Mouse (Mus musculus): ENCODE measurements around the gene Rheb.
"Not testable (repeated sequence)": the region's sequence is repeated elsewhere in the genome, so short reads cannot be mapped to it uniquely, and the experiment has no call there.

The Rheb gene

DNA sequence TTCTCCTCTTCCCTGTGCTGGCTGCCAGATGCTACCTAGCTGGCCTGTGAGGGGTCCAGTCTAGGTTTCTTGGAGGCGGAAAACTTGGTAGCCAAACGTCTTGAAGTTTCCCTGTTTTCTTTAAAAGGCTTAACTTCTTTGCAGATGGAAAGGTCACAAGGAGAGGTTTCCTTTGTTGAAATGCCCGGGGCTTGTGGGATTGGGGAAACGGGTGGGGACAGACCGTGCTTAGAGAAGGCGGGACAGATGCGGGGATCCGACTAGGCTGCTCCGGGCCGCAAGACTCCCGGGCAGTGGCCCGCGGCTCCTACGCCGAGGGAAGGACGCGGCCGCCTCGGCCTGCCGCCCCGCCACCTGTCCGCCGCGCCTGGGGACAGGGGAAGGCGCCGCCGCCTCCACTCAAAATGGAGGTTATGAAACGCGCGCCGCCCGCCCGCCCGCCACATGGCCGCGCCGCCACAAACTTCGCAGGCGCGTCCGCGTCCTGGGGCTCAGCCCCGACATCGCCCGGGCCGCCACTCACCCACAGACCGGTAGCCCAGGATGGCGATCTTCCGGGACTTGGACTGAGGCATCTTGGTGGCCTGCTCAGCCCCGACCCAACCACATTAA lies 656 bp downstream of the Rheb start:
- DNase-seq: no peak

DNA sequence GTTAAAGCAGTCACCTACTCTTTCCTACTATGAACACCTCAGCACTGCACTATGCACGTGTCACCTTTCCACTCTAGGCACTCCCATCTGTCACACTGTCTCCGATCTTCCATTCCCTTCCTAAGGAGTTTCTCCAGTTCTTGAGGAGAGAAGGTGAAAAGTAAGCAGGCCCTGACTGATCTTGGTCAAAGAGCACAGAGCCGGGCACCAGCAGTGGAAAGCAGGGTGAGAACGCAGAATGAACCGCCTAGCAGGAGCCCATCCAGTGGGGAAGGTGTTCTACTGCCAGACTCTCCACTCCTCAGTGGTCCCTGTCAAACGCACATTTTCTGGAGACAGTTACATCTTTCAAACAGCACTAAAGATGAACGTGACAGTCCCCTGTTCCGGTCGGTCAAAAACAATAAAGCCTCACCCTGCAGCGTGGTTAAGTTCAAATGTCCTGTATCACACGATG lies 1.4 kb downstream of the Rheb start:
- no peak for DNase-seq

DNA sequence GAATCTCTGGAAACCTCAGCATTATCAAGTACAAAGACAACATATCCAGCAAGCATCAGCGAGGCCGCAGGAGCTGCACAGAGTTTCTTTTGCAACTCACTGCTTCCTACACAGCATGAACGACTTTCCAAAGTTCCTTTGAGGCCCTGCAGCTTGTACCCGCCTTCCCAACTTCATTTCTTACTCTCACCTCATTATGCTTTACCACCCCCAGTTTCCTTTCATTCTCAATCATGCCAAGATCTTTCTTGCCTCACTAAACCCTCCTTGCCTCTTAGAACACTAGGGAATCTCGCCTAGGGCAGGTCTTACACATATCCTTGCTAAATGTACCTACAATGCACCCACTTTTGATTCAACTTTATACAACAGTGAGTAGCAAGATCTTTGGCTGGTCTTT lies 7.9 kb downstream of the Rheb start:
- no peak for DNase-seq

DNA sequence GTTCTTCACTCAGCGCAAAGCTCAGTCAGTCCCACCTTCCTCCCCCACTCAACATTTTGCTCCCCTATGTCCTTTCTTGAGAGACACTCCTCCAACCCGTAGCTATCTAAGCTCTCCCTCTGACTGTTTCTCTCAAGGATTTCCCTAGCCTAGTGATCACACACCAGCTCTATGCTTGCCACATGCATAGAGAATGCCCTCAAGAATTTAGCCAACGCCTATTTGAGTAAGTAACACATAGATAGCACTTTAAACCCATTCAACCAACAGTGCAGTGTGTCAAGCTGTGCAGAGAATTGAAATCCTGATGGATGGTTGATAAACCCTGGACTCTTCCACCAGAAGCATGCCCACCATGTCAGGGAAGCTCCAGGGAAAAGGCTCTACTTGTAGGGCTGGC lies 10.5 kb downstream of the Rheb start:
- DNase-seq: no peak

DNA sequence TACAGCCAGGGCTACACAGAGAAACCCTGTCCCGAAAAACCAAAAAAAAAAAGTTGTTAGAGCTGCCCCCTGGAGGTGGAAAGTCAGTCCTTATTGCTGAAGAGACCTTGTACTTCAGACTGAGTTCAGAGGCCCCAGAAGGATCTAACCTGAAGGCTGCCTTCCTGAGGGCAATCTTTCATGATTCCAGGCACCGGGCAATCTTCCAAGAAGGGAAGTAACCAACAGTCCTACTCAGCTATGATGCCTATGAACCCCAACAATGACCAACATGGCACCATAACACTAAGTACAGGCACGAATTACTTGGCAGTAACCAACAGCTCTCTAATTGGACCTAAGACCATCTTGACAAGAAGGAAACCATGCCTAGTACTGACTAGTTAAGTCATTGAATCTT lies 14.0 kb downstream of the Rheb start:
- no peak for DNase-seq

DNA sequence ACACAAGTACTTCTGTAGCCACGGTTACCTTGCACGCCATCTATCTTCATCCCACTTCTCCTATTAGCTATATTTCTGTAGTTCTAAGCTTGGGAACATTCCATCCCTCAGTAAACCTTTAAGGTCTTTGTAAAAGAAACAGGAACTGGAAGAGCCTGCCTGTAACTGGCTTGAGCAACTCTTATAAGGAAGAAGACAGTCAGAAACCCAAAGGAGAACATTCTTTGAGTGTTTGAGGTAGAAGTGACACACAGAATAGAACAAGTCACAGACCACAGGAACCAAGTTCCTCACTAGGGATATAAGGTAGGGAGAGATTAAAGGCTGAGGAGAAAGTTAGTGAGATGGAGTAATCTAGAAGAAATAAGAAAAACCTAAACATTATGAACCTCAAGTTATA lies 15.3 kb downstream of the Rheb start:
- DNase-seq: no peak

DNA sequence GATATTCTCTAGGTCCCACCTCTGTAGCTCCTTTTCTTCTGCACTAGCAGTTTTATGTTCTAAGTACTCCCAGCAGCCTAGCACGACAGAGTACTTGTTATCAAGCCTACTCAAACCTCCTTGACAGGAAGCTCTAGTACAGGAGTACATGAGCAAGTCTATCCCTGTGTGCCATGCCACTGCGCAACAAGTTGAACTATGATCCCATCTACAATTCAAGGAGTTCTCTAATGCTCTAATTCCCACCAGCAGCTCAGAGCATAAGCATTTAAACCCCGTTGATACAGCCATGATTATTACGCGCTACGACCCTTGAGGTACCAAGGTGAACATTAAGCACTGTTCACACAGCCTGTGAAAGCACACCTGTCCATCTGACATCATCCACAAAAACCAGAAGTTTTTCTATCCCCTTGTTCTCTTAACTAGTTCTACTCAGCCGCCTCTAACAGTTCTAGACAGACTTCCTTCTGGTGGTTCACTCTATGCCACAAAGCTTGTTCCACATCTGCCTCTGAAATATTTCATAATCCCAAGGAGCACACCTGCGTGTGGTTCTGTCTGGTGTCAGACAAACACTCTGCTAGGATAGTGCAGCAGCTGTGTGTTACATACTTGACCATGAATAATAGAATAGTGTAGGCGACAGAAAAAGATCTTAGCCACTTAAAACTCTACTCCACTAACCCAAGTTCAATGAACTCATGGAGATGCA lies 16.2 kb downstream of the Rheb start:
- DNase-seq: no peak

DNA sequence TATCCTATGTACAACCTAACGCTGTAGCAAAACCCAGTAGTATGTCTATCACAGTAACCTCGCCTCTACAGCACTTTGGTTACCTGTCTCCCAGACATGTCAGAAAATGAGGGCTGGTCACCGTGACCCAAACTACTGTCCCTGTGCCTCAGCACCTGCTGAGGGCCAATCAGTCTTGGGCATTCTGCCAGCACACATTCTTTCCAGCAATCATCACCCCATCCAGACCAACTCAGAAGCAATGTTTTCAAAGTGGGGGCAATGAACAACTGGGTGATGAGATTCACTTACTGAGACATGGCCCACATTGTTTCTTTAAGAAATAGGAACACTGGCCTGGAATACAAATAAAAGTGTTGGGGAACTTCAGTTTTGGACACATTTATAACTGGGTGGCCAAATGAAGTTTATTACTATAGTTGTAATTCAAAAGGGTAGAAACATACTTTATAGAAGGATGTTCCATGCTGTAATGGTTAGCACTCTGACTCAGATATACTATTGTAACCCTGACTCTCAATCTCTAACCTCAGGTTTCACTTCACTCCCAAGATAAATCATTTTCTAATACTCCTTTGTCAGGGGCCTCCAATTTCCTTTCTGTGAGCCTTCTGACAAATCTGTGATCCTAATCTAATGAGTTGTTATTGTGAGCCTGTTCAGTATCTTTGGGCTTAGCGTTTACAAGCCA lies 16.9 kb downstream of the Rheb start:
- no peak for DNase-seq

DNA sequence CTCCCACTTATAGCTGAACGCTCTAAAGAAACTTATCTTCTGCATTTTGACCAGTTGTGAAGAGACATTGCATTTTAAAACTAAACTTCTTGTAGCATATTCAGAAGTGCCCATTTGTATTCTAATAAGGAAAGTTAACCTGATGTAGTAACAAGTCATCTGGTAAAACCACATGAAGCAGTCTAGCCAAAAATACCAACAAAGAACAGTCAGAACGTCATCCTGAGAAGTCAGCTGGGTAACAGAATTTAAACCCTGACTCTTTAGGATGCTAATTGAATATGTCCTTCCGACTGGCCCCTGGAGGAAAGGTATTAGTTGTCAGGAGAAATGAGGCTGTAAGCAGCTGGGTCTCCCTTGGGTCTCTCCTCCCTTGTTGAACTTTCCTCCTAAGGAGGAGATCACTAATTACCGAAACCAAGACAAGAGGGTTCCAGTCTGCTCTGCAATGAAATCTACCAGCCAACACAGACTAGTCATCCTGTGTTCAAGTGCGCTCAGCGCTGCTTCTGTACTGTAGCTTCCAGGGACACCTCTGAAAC lies 18.5 kb downstream of the Rheb start:
- DNase-seq: no peak

DNA sequence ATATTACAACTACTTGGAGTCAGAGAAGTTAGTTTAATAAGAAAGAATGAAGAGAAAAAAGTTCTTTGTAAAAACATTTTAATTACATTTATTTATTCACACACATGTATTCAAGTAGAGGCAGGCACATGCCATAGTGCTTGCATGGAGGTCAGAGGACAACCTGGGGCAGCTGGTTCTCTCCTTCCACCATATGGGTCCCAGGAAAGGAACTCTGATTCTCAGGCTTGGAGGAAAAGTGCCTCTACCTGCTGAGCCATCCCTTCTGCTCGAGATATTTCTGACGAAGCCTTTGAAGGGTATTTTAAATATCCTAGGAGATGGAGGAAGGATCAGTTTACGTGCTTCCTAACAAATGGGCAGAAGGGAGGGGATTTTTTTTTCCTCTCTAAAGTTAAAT lies 19.6 kb downstream of the Rheb start:
- no peak for DNase-seq

DNA sequence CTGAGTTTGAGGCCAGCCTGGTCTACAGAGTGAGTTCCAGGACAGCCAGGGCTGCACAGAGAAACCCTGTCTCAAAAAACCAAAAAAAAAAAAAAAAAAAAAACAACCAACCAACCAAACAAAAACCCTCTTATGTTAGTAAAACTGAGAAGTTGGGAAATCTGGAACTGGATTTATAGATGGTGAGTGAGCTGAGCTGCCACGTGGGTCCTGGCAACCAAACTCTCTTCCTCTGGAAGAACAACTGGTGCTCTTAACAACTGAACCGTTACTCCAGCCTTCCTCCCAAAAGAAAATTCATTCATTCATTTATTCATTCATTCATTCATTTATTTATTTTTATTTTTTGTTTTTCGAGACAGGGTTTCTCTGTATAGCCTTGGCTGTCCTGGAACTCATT lies 20.2 kb downstream of the Rheb start:
- DNase-seq: not testable (repeated sequence)

DNA sequence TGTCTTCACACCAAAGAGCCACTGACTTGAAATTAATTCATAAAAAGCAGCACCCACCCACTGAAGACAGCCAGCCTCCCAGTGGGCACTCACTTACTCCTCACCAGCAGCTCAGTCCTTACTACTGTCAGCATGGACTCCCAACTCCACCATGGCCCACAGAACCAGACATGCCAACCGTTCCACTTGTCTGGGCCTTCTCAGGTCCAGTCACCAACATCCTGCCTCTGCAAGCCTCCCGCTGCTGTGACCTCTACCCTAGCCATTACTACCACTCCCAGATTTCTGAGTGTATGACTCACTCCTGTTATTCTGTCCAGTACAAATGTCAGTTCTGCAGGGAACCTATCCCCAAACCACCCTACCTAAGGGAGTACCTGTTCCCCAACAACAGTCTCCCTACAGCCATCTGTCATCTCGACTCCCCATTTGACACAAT lies 21.0 kb downstream of the Rheb start:
- DNase-seq: no peak

DNA sequence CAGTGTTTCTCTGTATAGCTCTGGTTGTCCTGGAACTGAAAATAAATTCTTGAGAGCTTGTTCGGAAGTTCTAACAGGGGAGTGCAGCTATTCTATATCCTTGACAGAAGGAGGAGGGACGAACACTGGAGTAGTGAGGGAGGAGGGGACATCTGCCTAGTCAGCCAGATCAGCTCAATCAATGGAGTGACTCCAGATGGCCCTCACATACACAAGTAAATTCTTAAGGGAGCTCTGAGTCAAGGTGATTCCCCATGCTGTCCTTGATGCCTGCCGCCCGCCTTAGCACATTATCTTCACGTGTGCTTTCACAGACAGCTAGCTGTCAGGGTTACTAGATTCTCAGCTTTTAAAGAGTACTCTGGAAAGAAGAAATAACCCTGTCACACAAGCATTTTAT lies 21.8 kb downstream of the Rheb start:
- no peak for DNase-seq

DNA sequence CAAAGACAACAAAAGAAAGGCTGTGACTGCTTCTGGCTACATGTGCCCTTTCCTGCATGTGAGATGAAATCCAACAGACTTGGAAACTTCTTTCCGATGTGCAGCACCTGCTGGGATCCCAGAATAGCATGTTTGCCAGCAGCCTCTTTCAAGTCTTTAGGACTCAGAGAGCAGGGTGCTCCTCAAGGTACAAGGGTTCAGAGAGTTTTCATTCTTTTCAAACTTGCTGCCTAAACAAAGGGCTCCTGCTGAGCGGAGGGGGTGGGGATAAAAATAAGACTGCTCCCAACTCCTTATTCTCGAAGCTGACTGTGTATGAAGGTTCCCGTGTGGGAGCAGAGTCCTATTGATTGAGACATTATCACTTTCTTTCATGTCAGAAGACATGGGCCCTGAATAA lies 25.2 kb downstream of the Rheb start:
- no peak for DNase-seq

DNA sequence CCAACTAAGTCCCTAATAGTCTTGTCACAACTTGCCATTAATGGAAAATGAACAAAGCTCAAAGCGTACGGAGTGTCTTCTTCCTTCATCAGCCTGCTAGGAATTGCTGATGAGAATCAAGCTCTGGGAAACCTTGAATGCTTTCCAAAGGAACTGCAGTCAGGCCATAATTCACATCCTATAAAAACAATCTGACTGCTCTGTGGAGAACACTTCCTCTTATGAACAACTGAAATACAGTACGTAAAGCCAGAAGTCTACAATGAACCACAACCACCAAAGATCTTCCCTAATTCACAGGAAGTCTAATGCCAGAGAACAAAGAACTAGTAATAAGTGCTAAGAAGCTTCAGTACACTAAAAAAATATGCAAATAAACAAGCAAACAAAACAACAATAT lies 28.5 kb downstream of the Rheb start:
- DNase-seq: no peak

DNA sequence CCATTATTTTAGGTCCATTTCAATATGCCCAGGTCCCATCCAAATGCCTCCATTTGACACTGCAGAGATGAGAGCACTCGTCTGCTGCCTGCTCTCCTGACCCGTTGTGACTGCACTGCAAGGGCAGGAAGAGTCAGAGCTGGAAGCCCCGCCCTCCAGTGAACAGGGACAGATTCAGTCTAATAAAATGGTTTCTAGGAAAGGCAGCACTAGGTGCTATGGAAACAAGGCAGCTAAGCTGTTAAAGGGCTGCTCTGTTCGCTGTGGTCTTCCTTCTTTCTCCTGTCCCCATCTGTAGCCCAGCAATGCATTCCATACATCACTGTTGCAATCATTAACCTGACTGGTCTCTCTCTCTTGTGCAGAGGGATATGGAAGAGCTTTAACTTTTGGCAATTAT lies 29.4 kb downstream of the Rheb start:
- DNase-seq: no peak

DNA sequence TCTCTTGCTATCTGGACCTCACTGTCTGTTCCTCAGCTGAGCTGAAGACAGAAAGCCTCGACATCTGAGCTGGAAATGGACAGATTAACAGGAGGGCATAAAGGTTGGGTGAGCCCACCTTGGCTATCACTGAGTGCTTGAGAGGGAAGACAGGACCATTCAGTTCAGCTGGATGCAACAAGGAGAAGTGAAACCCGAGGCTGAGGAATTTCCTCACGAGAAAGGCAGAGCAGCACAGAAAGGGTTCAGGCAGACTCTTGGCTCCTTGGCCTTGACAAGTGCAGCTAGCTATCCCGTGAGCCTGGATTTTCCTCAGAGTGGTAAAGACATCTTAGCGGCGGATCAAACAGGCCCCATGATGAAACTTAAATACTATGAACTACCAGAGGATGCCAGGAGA lies 37.2 kb downstream of the Rheb start:
- no peak for DNase-seq

DNA sequence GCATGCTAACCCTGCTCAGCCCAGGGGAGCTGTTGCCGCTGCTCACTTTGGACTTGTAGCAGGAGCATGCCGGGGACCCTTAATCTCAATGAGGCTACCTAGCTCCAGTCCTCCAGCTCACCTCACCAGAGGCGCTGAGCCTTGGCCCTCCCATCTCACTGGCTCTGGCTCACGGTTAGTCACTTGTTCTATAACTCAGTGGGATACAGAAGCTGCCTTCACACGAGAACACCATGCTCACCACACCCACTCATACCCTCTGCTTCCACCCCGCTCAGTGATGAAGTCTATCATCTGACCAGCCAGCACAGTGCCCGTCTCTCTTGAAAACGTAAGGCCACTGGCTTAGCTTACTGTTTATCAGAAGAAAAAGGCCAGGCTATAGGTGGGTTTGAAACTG lies 37.8 kb downstream of the Rheb start:
- DNase-seq: no peak

DNA sequence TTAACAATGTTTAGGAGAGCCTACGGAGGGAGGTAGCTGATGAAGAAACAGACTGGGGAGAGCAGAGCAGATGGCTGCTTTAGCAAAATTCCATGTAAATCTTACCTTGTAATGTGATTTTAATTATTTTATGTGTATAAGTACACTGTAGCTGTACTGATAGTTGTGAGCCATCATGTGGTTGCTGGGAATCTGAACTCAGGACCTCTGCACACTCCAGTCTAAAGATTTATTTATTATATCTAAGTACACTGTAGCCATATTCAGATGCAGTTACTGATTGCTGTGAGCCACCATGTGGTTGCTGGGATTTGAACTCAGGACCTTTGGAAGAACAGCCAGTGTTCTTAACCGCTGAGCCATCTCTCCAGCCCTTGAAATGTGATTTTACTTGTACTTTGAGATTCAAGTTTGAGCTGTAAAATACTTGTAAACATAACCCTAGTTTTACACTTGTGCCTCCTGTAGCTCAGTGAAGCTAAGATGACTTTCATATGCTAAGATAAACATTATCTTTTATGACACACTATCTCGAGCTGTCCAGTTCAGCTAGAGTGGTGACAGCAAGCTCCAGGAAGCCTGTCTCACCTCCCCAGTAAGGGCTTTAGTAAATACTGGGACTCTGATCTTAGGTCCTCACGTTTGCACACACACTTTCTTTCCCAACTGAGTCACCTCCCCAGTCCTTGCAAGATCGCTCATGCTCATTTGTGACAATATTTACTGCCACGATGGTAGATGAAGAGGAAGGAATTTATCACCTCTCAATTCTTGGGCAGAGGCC lies 40.4 kb downstream of the Rheb start:
- DNase-seq: no peak

DNA sequence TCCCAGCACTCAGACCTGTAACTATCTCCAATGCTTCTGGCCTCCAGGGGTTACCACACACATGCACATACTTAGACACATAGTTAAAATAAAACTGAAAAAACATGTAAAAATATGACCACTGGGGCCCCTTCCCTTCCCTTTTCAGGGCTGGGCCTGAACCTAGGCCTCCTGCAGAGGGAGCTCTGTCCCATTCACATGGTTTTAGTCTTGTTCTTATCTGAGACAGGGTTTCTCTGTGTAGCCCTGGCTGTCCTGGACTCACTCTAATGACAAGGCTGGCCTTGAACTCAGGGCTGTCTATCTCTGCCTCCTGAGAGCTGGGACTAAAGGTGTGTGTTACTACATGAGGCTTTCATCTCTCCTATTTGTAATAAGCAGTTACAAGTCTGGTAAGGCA lies 42.0 kb downstream of the Rheb start:
- DNase-seq: peak in 1 of 2 experiments; percentile 17

DNA sequence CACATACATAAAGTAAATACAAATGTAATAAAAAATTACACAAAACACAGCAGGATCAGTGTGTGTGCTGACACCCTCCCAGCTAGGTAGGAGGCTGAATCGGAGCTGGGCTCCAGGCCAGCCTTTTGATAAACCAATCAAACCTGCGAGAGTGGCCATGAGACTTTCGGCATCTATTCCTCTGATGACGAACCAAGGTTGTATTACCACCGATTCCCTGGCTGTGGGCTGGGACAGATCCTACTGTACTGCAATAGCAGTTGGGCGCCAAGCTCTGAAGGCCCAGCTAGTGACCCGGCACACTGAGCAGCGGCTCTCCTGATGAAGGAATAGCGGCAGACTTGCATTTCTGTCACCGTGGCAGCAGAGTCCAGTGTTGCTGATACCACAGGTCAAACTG lies 43.8 kb downstream of the Rheb start:
- DNase-seq: no peak

DNA sequence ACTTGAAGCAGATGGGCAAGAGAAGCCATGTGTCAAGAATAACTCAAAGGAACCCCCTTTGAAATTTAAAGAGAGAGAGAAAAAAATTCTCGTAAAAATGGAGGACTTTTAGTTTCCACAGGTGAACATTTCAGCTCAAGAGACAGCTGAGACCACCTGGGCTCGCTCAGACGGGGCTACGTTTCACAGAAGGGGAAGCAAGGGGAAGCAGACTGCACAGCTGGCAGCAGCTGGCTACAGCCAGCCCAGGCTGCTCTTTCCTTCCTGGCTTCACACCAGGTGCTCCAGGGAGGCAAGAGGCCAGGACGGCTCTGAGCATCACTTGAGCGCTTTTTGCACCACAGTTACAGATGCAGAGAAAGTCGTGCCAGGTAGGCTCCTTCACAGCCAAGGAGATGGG lies 44.6 kb downstream of the Rheb start:
- no peak for DNase-seq

DNA sequence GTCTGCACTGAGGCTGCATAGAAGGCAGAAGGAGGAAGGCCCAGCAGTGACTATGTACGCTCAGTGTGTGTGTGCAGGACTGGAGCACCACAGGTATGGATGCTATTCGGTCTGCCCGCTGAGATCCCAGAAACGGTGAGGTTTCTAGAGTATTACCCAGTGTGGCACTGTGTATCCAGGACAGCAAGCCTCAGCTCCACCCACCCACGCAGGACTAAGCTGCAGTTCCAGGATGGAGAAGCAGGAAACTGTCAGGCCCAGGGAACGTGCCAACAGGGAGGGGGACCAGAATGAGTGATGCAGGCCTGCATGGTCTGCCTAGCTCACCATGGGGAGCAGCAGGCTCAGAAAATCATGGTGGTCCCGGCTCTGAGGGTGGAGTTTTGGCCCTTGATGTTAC lies 49.5 kb downstream of the Rheb start:
- no peak for DNase-seq
